Mouse (Mus musculus) forebrain, embryonic 16.5 days (tissue): ENCODE data around the gene Zfp653. TPM values are rescaled to one million over a fixed set of nuclear protein-coding genes. Genes with fewer than 3 reads are reported as not detected.
A peak's percentile ranks its signal among the peaks of the same experiment; 100 is the strongest.

Experiments used
- ATAC-seq: fragments of 200-750 bp; cut with Nextera tagmentation; 2 replicates; pipeline ENCODE4 v1.8.0; 2017; ENCODE audit warnings: mild to moderate bottlenecking, moderate library complexity
- H3K27ac ChIP-seq: fragments of 300-500 bp; sonication (generic); 2 replicates; pipeline ENCODE4 v1.5.1; 2014; ENCODE audit warnings: low read length, control low read depth
- H3K27me3 ChIP-seq: fragments of 300-500 bp; sonication (generic); replicated peaks from 2 replicates; pipeline ENCODE4 v1.6.1; 2014; ENCODE audit warnings: low read length; ENCODE audit not compliant: control insufficient read depth, insufficient read depth
- H3K36me3 ChIP-seq: fragments of 300-500 bp; sonication (generic); 2 replicates; pipeline ENCODE4 v1.6.1; 2014; ENCODE audit not compliant: control insufficient read depth, insufficient read depth
- H3K4me1 ChIP-seq: fragments of 300-500 bp; sonication (generic); replicated peaks from 2 replicates; pipeline ENCODE4 v1.6.1; 2014; ENCODE audit warnings: low read length; ENCODE audit not compliant: control insufficient read depth, insufficient read depth
- H3K4me2 ChIP-seq: fragments of 300-500 bp; sonication (generic); 2 replicates; pipeline ENCODE4 v1.6.1; 2014; ENCODE audit warnings: mild to moderate bottlenecking, low read length, control low read depth
- H3K4me3 ChIP-seq: fragments of 300-500 bp; sonication (generic); replicated peaks from 2 replicates; pipeline ENCODE4 v1.5.1; 2014; ENCODE audit warnings: mild to moderate bottlenecking, low read length, control low read depth
- H3K9ac ChIP-seq: fragments of 300-500 bp; sonication (generic); replicated peaks from 2 replicates; pipeline ENCODE4 v1.6.1; 2014; ENCODE audit warnings: low read depth, low read length, control low read depth
- H3K9me3 ChIP-seq: fragments of 300-500 bp; sonication (generic); 2 replicates; pipeline ENCODE4 v1.6.1; 2016; ENCODE audit warnings: low read length; ENCODE audit not compliant: control insufficient read depth
- WGBS: fragments of 180-500 bp; shearing (Covaris S2); extraction: QIAGEN DNeasy Blood & Tissue Kit; methylation state at CpG from one replicate; pipeline ENCODE4 v1.1.7; 2014; 5-methylcytosine and 5-hydroxymethylcytosine counted together
- microRNA-seq: library from miRNA; unstranded; fragments of <30 nt; microRNA quantifications from one replicate; pipeline ENCODE4, GENCODE M21; 2017
- polyA plus RNA-seq: library from polyadenylated mRNA; unstranded; fragments of >200 nt; fragmentation: Nextera tagmentation; extraction: Ambion mirVana; gene quantifications from 2 replicates; pipeline ENCODE4 v1.2.1, GENCODE M21; 2015

Zfp653 gene
- polyA plus RNA-seq, 1 experiment from 2014 or later, result 22.4 TPM

DNA sequence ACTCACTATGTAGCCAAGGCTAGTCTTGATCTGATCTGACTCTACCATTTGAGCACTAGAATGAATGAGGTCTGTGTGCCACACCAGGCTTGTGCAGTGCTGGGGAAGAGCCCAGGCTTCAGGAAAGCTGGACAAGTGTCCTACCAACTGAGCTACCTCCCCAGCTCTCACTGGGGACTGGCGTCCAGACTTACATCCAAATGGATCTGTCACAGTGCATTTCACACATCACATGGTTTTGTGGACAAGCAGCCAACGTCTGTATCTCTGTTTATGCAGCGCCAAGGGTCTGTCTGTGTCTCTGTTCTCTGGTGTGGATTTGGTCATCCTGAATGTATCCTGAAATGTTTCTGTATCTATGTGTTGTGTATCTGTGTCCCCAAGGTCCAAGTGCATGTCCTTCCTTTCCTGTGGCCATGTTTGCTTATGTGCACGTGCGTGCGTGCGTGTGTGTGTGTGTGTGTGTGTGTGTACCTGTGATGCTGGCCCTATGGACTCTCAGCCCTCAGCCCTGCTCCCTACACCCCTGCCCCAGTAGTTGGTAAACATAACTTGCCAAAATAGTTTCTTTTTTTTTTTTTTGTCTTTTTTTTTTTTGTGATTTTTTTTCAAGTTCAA is 53.9 kb downstream of the Zfp653 start:
- Histone ChIP-seq H3K9ac (no peak overlapping the region), H3K4me1 (no peaks in the 10 kb centered on the region; the same call in 1 of the 2 replicates), H3K4me2 (no peak overlapping the region), H3K9me3 (no peaks in the 10 kb centered on the region), H3K27ac (no peak overlapping the region), H3K36me3 (peaks cover 30% of the 10 kb centered on the region), H3K4me3 (no peak overlapping the region), H3K27me3 (no peaks in the 10 kb centered on the region)
- ATAC-seq, result no peak
- WGBS, result 81% methylated on average over 7 of the region's 7 CpGs

DNA sequence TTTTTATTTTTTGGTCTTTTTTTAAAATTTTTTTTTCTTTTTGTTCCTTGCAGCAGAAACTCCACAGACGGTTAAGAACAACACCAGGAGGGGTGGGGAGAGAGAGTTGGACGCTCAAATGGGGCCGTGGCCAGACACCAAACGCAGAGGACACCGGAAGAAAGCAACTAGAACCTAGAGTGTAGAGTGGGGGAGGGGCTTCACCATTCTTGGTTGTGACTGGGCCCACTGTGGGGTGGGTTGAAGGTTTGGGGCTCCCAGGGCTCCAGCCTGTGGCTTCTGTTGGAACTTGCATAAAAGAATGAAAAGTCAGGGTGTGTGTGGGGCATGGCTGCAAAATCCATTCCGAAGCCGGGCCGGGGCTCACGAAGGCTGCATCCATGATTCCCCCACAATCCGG is 54.9 kb downstream of the Zfp653 start:
- H3K9ac ChIP-seq, result no peak overlapping the region
- H3K27me3 ChIP-seq, result no peaks in the 10 kb centered on the region
- peaks cover 35% of the 10 kb centered on the region for H3K36me3 ChIP-seq
- no peaks in the 10 kb centered on the region; the same call in 1 of the 2 replicates for H3K4me1 ChIP-seq
- no peak for ATAC-seq
- no peak overlapping the region for H3K27ac ChIP-seq
- H3K9me3 ChIP-seq, result no peaks in the 10 kb centered on the region
- no peak overlapping the region for H3K4me2 ChIP-seq
- 66% methylated on average over 10 of the region's 10 CpGs for WGBS
- no peak overlapping the region for H3K4me3 ChIP-seq

DNA sequence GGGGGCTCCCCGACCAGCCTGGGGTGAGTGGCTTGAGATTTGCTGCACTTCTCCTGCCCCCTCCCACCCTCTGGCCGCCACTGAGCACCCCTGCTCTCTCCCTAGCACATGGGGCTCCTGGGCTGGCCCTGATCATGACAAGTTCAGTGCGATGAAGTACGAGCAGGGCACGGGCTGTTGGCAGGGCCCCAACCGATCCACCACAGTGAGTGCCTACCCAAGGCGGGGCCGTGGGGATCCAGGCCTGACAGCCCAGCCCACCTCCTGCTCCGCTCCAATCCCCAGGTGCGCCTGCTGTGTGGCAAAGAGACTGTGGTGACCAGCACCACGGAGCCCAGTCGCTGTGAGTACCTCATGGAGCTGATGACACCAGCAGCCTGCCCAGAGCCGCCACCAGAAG is 58.4 kb downstream of the Zfp653 start:
- H3K27ac ChIP-seq, result no peak overlapping the region
- no peak overlapping the region for H3K9ac ChIP-seq
- no peaks in the 10 kb centered on the region for H3K27me3 ChIP-seq
- ATAC-seq, result peak; percentile 11; the same call in 1 of the 2 replicates
- 89% methylated on average over 13 of the region's 13 CpGs for WGBS
- H3K4me1 ChIP-seq, result no peaks in the 10 kb centered on the region; the same call in 1 of the 2 replicates
- H3K4me2 ChIP-seq, result no peak overlapping the region
- no peak overlapping the region for H3K4me3 ChIP-seq
- no peaks in the 10 kb centered on the region for H3K9me3 ChIP-seq
- peaks cover 35% of the 10 kb centered on the region for H3K36me3 ChIP-seq

DNA sequence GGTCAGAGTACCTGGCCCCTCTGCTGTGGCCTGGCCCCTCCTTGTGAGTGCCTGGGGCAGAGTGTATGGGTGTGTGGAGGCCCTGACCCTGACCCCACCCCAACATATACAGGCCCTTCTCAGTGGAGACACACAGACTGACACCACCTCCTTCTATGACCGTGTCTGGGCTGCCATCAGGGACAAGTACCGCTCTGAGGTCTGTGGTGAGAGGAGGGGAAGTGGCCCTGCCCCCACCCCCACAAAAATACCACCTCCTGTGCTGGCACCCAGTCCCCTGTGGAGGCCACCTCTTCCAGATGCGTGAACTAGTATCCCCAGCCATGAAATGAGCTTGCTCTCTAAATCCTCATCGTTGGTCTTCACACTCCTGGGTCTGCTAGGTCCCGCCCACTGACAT is 60.1 kb downstream of the Zfp653 start:
- no peak overlapping the region for H3K4me2 ChIP-seq
- H3K27ac ChIP-seq, result no peak overlapping the region
- peaks cover 2% of the 10 kb centered on the region; the same call in 1 of the 2 replicates for H3K4me1 ChIP-seq
- H3K4me3 ChIP-seq, result no peak overlapping the region
- 91% methylated on average over 5 of the region's 5 CpGs for WGBS
- H3K36me3 ChIP-seq, result peaks cover 46% of the 10 kb centered on the region
- peak; percentile 13; the same call in 1 of the 2 replicates for ATAC-seq
- no peaks in the 10 kb centered on the region for H3K9me3 ChIP-seq
- H3K9ac ChIP-seq, result no peak overlapping the region
- no peaks in the 10 kb centered on the region for H3K27me3 ChIP-seq

Small RNAs within 50 kb of the gene (microRNA-seq; reads per million reads assigned to microRNA genes)
- gene Mir7084, result not detected

Other genes starting within 250 kb of the Zfp653 start
- gene Angptl8, start 235.9 kb downstream of the Zfp653 start, polyA plus RNA-seq, result 0.51 TPM in 1 of 2 replicates, not detected in the other
- 11.8 and 12.0 TPM in 2 replicates for gene Dock6, start 218.7 kb downstream of the Zfp653 start, polyA plus RNA-seq
- 37.4 and 39.5 TPM in 2 replicates for gene Rab3d, start 153.2 kb downstream of the Zfp653 start, polyA plus RNA-seq
- 5.4 and 11.9 TPM in 2 replicates for gene Ccdc159, start 143.9 kb downstream of the Zfp653 start, polyA plus RNA-seq
- gene Tmem205, start 143.8 kb downstream of the Zfp653 start, polyA plus RNA-seq, result 47.7 and 54.8 TPM in 2 replicates
- gene Plppr2, start 134.3 kb downstream of the Zfp653 start, polyA plus RNA-seq, result 74.1 and 89.9 TPM in 2 replicates
- 9.0 and 12.5 TPM in 2 replicates for gene Swsap1, start 115.6 kb downstream of the Zfp653 start, polyA plus RNA-seq
- gene Epor, start 107.9 kb downstream of the Zfp653 start, polyA plus RNA-seq, result 1.6 and 1.8 TPM in 2 replicates
- 0.76 and 1.5 TPM in 2 replicates for gene Rgl3, start 81.9 kb downstream of the Zfp653 start, polyA plus RNA-seq
- gene Ccdc151, start 68.7 kb downstream of the Zfp653 start, polyA plus RNA-seq, result 3.6 and 5.2 TPM in 2 replicates
- 90.0 and 93.9 TPM in 2 replicates for gene Prkcsh, start 68.6 kb downstream of the Zfp653 start, polyA plus RNA-seq
- gene Elavl3, start 19.4 kb downstream of the Zfp653 start, polyA plus RNA-seq, result 77.6 and 101 TPM in 2 replicates
- gene Gm49318, start 117 bp downstream of the Zfp653 start, polyA plus RNA-seq, result not detected in 2 replicates
- gene Ecsit, start 14.1 kb upstream of the Zfp653 start, polyA plus RNA-seq, result 62.5 and 67.4 TPM in 2 replicates
- gene Cnn1, start 27.8 kb upstream of the Zfp653 start, polyA plus RNA-seq, result 0.60 and 0.78 TPM in 2 replicates
- gene Elof1, start 45.8 kb upstream of the Zfp653 start, polyA plus RNA-seq, result 147 and 168 TPM in 2 replicates
- 0.42 TPM in 1 of 2 replicates, not detected in the other for gene Acp5, start 64.3 kb upstream of the Zfp653 start, polyA plus RNA-seq
- gene Pigyl, start 85.5 kb upstream of the Zfp653 start, polyA plus RNA-seq, result 72.5 and 78.8 TPM in 2 replicates
- gene Zfp872, start 116.7 kb upstream of the Zfp653 start, polyA plus RNA-seq, result 0.29 and 0.37 TPM in 2 replicates
- 10.1 and 10.9 TPM in 2 replicates for gene Zfp809, start 154.3 kb upstream of the Zfp653 start, polyA plus RNA-seq
- gene Zfp599, start 188.5 kb upstream of the Zfp653 start, polyA plus RNA-seq, result 12.6 and 12.9 TPM in 2 replicates
- gene Zfp810, start 236.3 kb upstream of the Zfp653 start, polyA plus RNA-seq, result 35.0 and 36.1 TPM in 2 replicates